Mouse (Mus musculus) mouse trophoblast stem cell (cell line): ENCODE measurements around the gene Gapdh.
"Not testable (repeated sequence)": the region's sequence is repeated elsewhere in the genome, so short reads cannot be mapped to it uniquely, and the experiment has no call there.

Source experiments
- in situ Hi-C, 2 experiments: fragments of 300-500 bp; cut with MseI, MboI; formaldehyde crosslinking; loops; 2 replicates in 1 of 2; 3 replicates in 1 of 2; pipeline ENCODE4 v1.15.1; 2025

Gapdh gene

DNA sequence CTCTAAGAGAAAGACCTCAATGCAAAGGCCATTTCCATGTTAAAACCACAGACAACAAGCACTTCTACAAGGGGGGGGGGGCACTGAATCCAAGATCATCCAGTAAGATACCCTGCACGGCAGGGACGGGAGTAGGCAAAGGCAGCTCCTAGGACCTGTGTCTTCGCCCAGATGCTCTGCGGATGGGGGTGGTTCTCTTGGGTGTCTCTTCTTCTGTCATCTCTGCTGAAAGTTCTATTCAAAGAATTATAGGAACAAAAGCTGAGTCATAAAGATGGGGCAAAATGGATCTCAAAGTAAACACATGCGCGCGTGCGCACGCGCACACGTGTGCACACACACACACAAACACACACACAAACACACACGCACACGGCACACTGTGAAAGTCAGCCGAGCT is 1.8 kb upstream of the Gapdh start:
- in situ Hi-C loops: no loop called here

DNA sequence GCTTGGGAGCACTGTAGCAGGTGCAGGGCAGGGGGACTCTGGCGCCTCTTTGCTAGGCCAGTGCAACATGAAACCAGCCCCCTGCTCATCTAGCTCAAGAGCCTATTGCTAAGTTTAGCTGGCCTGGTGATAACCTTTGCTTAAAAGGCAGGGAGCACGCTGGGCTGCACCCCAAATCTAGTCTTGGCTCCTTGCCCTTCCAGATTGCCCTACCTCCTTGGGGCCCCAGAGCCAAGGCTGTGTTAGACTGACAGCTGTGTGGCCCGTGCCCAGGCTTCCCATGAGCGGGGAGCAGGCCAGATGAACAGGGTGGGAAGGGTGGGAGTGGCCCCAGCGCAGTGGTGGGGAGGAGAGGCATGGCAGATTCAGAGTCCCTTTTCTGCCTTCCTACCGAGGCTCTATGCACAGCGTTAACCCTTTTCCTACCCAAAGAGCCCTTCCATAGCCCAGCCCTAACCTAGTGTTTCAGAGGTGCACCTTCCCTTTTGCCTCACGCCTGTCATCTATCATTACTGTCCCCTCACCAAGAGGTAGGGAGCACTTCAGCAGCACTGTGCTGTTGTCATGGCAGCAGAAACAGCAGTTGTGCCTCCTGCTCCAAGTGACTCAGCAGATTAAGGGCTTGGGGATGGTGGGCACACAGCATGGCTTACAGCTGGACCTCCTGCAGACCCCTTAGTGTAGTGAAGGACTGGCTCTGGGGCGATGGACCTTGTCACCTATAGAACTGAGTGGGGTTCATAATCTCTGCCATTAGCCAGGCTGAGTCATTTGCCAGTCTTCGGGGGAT is 789 bp upstream of the Gapdh start:
- in situ Hi-C loops: no loop called here

DNA sequence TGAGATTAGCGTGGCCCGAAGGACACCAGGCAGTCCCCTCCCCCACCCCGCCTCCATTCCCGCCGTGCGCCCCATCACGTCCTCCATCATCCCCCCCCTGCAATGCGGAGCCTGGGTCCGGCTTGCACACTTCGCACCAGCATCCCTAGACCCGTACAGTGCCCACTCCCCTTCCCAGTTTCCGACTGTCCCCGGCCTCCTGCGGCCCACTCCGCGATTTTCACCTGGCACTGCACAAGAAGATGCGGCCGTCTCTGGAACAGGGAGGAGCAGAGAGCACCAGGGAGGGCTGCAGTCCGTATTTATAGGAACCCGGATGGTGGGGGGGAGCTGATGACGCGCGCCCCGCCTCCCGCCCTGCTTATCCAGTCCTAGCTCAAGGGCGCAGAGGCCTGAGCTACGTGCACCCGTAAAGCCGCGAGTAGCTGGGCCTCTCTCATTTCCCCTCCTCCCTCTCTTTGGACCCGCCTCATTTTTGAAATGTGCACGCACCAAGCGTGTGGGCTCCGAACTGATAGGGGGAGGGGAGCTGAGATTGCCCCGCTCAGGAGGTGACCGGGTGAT is 857 bp downstream of the Gapdh start:
- in situ Hi-C loops: no loop called here

DNA sequence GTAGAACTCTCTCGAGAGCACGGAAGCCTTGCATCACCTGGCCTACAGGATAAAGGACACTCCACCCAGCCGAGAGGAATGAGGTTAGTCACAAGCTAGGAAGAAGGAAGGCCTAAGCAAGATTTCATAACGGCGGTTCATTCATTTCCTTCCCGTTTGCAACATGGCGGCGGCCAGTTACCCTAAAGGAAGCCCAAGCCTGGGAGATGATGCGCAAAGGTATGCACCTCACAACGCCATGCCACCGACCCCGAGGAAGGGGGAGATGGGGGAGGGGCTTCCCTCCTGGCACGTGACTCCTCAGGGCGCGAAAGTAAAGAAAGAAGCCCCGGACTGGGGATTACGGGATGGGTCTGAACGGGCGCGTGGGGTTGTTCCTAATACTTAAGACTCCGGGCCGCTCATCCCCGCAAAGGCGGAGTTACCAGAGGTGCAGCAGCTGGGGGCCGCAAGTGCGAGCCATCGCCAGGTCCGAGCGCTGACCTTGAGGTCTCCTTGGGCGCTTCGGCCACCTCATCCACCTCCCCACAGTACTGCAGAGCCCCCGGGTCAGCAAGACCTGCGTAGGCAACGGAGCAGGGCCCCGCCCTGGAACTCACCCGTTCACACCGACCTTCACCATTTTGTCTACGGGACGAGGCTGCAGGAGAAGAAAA is 1.5 kb downstream of the Gapdh start:
- in situ Hi-C loops: no loop called here

DNA sequence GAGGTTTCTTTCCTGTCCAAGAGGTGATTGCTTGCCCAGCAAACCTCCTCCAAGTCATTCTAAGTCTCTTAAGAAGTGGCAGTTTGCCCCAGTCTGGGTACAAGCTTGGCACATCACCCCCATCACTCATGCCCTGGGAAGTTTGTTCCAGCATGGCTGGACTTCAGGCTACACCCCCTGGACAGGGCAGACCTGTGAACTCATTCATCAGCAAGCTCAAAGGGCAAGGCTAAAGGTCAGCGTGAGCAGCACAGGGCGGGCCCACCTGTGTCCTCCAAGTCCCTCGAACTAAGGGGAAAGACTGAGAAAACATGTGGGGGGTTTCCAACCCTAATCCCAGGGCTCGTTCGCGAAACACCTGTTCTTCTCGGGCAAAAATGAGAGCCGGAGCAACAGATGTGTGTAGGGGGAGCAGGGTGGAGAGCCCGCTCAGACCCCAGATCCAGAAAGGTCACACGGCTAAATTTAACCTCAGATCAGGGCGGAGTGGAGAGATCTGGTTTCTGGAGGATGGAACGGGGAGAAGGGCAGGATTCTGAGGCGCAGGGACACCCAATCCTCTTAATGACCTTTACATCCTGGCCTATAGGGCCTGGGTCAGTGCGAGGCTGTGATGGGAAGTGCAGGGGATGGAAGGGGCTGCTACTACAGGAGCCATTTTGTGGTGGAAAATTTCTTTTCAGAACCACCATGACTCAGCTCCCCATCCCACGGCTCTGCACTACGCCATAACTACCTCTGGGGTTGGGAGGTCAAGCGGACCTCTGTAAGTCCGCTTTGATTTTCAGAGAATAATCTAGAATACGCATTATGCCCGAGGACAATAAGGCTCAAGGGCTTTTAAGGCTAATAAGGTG is 2.2 kb downstream of the Gapdh start:
- in situ Hi-C loops: no loop called here

DNA sequence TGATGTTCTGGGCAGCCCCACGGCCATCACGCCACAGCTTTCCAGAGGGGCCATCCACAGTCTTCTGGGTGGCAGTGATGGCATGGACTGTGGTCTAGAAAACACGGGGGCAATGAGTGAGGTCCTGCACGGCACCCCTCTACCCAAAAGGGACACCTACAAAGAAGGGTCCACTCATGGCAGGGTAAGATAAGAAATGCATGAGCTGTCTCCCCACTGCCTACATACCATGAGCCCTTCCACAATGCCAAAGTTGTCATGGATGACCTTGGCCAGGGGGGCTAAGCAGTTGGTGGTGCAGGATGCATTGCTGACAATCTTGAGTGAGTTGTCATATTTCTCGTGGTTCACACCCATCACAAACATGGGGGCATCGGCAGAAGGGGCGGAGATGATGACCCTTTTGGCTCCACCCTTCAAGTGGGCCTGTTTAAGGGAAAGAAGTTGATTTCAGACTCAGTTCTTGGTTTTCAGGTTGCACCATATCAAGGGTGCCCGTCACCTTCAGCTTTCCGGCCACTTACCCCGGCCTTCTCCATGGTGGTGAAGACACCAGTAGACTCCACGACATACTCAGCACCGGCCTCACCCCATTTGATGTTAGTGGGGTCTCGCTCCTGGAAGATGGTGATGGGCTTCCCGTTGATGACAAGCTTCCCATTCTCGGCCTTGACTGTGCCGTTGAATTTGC is 3.5 kb downstream of the Gapdh start:
- in situ Hi-C loops: not testable (repeated sequence)

DNA sequence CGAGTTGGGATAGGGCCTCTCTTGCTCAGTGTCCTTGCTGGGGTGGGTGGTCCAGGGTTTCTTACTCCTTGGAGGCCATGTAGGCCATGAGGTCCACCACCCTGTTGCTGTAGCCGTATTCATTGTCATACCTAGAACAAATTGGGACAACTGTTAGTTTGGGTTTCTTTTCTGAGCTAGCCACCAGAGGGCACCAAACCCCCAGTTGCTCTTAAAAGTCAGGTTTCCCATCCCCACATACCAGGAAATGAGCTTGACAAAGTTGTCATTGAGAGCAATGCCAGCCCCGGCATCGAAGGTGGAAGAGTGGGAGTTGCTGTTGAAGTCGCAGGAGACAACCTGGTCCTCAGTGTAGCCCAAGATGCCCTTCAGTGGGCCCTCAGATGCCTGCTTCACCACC is 4.3 kb downstream of the Gapdh start:
- in situ Hi-C loops: not testable (repeated sequence)

DNA sequence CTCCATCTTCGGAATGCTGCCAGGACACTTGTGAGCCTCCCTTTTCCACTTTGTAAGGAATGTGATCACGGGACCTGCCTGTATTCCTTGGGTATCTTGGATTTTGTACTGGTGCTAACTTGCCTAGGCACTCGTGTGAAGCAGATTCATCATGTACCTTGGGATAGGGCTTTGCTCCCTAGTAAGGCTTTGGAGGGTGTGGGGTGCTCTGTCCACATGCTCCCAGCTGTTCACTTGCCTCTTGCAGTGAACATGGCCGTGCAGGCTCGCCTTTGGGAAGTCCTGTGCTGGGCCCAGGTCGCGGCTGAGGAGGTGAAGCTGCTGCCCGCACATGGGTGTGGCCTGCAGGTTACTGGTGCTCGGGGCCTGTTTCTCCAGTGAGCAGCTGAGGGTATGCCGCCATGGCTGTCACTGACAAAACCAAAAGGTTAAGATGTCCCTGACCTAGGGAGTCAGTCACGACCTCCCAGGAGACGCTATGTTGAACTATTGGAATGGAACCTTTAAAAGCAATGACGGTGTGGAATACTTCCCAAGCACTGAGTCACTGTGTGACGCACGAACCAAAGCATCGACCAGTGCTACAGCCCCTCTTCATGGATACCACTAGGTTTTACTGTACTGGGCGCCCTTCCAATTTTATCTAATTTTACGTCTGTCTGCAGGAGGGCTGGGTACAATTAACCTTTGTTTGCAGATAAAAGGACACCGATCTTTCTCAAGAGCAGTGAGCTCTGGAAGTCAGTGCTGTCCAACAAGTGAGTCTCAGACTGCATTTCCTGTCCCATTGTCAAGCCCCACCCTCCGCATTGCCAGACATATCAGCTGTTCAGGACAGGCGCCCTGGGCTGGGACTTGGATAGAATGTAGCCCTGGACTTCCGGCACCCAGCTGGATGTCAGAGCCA is 5.2 kb downstream of the Gapdh start:
- in situ Hi-C loops: no loop called here

DNA sequence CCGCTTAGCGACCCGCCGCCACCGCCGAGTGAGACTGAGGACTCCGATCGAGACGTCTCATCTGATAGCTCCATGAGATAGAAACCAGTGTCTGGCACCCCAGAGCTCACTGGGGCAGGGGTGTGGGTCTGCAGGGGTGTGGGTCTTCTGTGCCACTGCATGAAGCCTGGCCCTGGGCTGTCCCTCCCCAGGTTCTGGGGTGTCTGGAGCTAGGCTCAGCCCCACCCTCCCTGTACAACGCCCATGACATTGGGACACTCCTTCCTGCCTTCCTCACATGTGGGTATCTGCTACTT is 5.8 kb downstream of the Gapdh start:
- in situ Hi-C loops: no loop called here

DNA sequence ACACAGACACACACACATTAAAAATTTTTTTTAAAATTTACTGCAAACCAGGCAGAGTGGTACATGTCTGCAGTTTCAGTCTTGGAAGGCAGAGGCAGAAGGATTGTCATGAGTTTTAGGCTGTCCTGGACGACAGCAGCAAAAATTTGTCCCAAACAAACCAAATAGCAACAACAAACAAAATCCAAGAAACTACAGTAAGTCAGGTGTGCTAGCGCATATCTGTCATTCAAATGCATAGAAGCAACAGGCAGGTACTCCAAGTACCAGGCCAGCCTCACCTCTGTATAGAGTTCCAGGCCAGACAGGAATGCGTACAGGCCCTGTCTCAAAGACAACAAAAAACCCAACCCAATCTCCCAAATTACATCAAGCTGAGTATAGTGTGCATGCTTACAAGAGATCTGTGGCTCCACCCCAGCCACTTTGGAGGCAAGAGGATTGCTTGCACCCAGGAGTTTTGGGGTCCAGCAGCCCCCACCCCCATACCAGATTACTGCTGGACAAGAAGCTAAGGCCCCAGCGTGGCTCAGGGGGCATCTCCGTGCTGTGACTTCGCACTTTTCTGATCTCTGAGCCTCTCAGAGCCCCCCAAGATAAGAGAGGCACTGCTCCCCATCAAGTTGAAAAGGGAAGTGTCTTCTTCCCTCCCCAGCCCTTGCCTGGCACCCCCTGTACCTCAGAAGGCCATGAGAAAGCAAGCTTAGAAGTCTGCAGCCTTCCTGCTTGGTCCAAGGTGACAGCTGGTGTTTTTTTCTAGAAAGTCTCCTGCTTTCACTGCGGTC is 6.3 kb downstream of the Gapdh start:
- in situ Hi-C loops: no loop called here

DNA sequence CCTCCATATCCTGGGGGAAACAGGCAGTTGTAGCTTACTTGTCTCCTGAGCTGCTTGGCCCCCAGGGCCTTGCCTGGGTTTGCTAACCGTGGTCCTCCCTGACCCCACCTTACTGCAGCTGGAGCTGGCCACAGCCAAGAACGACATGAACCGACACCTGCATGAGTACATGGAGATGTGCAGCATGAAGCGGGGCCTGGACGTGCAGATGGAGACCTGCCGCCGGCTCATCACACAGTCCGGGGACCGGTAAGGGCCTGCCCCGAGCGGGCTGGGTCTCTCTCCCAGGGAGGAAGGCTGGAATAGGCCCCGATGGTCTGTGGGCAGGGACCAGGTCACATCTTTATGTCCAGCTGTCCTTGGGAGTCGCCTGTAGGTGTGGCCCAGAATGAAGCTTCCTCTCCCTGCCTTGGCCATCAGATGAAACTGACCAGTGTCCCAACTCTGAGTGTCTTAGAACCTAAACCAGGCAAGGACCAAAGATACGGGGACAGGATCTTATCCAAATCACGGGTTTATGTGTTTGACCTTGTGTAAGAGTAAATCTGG is 7.2 kb downstream of the Gapdh start:
- in situ Hi-C loops: no loop called here

DNA sequence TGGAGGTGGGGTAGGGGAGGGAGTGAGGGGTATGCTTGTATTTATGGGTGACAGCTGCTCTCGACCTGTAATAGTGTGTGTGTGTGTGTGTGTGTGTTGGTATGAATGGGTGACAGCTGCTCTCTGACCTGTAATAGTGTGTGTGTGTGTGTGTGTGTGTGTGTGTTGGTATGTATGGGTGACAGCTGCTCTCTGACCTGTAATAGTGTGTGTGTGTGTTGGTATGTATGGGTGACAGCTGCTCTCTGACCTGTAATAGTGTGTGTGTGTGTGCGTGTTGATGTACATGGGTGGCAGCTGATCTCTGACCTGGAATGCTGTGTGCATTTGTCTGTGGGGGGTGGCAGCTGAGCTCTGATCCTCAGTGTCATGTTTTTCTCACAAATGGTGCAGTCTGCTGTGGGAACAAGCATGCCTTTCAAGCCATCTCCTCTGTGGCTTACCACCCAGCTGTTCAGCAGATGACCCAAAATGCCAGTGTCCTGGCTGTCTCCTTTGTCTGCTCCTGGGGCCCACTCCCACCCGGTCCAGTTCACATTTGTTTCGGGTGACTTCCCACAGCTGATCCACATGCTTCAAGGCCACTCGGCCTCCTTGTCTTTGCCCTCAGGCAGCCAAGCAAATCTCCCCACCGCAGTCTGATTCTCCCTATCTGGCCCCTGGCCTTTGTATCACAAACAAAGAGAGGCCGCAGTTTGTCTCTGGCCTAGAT is 9.2 kb downstream of the Gapdh start:
- in situ Hi-C loops: no loop called here

DNA sequence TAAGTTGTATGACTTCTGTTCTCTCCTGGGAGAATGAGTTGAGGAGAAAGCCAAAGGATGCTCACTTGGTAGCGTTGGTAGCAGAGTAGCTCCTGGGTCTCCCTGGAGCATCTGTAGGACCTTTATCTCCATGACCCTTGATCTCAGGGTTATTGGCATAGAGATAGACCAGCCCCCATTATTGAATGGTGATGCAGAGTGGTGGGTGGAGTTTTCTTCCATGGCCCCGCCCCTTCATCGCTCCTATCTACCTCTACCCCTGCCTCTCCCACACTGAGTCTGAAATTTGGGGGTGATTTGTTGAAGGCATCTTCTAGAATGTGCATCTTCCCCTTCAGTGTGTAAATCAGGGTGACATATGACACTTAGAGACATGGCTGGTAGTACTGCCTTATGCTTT is 9.8 kb downstream of the Gapdh start:
- in situ Hi-C loops: no loop called here

DNA sequence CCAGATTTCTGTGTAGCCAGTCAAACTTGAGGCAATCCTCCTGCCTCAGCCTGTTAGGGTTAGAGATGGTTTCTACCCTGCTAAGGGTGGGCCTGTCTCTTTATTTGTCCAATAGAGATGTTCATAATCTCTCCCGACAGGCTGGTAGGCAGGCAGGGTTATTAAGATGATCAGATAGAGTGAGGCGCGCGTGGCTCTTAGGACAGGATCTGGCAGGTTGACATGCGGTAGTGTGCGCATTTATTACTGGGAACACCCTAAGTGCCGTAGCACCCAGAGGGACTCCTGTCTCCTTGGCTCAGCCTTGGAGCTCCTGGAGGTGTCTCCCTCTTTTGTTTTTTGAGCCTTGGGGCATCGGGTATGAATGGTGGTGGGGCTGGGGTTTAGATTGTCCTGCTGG is 11.0 kb downstream of the Gapdh start:
- in situ Hi-C loops: no loop called here

DNA sequence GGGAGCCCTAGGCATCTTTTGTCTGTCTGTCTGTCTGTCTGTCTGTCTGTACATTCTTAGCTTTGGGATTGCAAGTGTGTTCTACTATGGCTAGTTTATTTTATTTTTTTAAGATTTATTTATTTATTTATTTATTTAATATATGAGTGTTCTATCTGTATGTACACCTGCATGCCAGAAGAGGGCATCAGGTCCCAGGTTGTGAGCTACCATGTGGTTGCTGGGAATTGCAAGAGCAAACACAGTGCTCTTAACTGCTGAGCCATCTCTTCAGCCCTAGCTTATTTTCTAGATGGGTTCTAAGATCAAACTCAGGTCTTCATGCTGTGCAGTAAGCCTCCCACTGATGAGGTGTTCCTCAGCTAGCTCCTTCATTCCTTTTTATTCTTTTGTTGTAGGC is 11.7 kb downstream of the Gapdh start:
- in situ Hi-C loops: no loop called here

DNA sequence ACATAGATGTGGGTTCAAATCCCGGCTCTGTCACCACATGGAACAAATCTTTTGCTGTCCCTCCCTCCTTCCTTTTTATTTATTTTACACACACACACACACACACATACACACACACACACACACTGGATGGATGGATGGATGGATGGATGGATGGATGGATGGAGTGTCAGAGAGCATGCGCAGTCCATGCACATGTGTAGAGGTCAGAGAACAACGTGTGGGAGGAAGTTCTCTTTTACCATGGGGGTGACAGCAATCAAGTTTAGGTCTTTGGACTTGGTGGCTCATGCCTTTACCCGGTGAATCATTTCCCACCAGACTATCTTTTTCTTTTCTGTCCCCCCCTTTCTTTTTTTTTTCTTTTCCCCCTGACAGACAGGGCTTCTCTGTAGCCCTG is 12.6 kb downstream of the Gapdh start:
- in situ Hi-C loops: no loop called here

DNA sequence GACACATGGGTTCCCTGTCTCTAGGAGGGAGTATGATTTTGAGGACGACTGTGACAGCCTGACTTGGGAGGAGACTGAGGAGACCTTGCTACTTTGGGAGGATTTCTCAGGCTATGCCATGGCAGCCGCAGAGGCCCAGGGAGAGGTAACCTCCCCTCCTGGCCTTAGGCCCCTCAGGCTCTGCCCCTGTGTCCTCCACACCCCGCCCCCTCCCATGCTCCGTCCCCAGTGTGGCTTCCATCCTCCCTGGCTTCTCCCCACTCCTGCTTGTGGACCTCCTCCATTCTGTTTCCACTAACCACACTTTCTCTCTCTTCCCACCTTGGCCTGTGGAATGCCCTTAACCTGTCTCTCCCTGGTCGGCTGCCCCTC is 13.3 kb downstream of the Gapdh start:
- in situ Hi-C loops: no loop called here

DNA sequence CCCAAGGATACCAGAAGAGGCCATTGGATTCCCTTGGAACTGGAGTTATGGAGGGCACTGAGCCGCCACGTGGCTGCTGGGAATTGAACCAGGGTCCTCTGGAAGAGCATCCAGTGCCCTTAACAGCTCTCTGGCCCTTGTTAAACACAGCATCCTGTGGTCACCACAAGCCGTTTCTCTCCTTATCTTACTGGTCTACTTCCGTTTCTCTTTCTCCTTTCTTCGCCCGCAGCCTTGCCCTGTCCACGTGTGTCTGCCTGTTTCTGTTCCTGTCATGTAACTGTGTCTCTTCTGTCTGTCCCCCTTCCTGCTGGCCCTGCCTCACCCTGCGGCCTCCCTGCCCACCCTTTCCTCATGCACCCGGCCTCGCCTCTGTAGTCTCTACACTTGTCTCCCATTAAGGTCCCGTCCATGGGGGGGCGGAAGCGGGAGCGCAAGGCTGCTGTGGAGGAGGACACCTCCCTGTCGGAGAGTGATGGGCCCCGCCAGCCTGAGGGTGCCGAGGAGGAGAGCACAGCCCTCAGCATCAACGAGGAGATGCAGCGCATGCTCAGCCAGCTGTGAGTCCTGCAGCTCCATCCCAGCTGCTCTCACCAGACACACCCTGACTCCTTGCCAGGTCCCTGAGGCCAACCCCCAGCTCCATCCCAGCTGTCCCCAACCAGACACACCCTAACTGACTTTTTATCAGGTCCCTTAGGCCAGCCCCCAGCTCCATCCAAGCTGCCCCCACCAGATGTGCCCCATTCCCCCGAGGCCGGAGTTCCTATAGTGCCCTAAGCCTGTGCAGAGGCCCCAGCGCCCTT is 13.9 kb downstream of the Gapdh start:
- in situ Hi-C loops: no loop called here
